Mouse (Mus musculus): ENCODE measurements at regions not wholly inside any gene's neighbourhood (a gene's known extent, or its start where the extent isn't known, plus 50 kb on each side); places are given as distances from the start of the nearest gene placed in this dataset.

- no peaks in the 10 kb centered on the region for H3K36me3 ChIP-seq (ENCODE audit: control insufficient read depth in 1 of 2, insufficient read depth in 2 of 2, low read length in 2 of 2)
- H3K4me1 ChIP-seq (ENCODE audit: control insufficient read depth in 1 of 2, insufficient read depth in 2 of 2, low read length in 2 of 2), result no peaks in the 10 kb centered on the region
- H3K79me2 ChIP-seq (ENCODE audit: control insufficient read depth, insufficient read depth, low read length, poor library complexity), result no peaks in the 10 kb centered on the region
- DNase-seq (ENCODE audit: low read depth, low spot score), result no peak
- no peaks in the 10 kb centered on the region; a peak in 1 of 4 replicates for H3K27me3 ChIP-seq (ENCODE audit: control insufficient read depth in 1 of 2, insufficient read depth in 2 of 2, low read length in 2 of 2)
- no peaks in the 10 kb centered on the region for H3K9me3 ChIP-seq (replicated peaks; ENCODE audit: insufficient read depth, low read length)
- H3K4me3 ChIP-seq (ENCODE audit: control insufficient read depth in 1 of 2, insufficient read depth in 1 of 2, low read depth in 2 of 2, low read length in 2 of 2), result no peak overlapping the region
- no peak overlapping the region for H3K27ac ChIP-seq (ENCODE audit: control insufficient read depth, low read depth, low read length)
- H3K9ac ChIP-seq (ENCODE audit: control insufficient read depth, low read depth, low read length, poor library complexity, severe bottlenecking), result no peak overlapping the region
- TF ChIP-seq HCFC1 (IDR thresholded peaks at IDR 0.05; ENCODE audit: low read depth, low read length), result no peak
- no peak for TF ChIP-seq SMC3 (IDR thresholded peaks at IDR 0.05; ENCODE audit: low read depth, low read length)
- TF ChIP-seq ZMIZ1 (IDR thresholded peaks at IDR 0.05; ENCODE audit: low read depth, low read length), result no peak
- no peak for TF ChIP-seq USF2 (IDR thresholded peaks at IDR 0.05; ENCODE audit: borderline replicate concordance in 1 of 2, insufficient read depth in 1 of 2, low read depth in 1 of 2, low read length in 2 of 2)
- TF ChIP-seq MXI1 (IDR thresholded peaks at IDR 0.05; ENCODE audit: low read depth, low read length), result no peak
- TF ChIP-seq ZC3H11A (IDR thresholded peaks at IDR 0.05; ENCODE audit: low read depth, low read length), result no peak
- TF ChIP-seq ZKSCAN1 (IDR thresholded peaks at IDR 0.05; ENCODE audit: low read depth, low read length), result no peak
- no peak for TF ChIP-seq NELFE (IDR thresholded peaks at IDR 0.05; ENCODE audit: low read depth, low read length)
- TF ChIP-seq MEF2A (IDR thresholded peaks at IDR 0.05; ENCODE audit: extremely low read depth, insufficient replicate concordance, low read depth, low read length, poor library complexity, severe bottlenecking), result no peak
These were observed 483.8 kb downstream of the Prss52 start for GRCm38 (mm10) chr14:64587699-64588434.

- Histone ChIP-seq H3K27ac (ENCODE audit: control insufficient read depth, low read depth, low read length) (no peak overlapping the region), H3K9me3 (replicated peaks; ENCODE audit: insufficient read depth, low read length) (no peaks in the 10 kb centered on the region), H3K4me1 (ENCODE audit: control insufficient read depth in 1 of 2, insufficient read depth in 2 of 2, low read length in 2 of 2) (no peaks in the 10 kb centered on the region), H3K79me2 (ENCODE audit: control insufficient read depth, insufficient read depth, low read length, poor library complexity) (no peaks in the 10 kb centered on the region), H3K36me3 (ENCODE audit: control insufficient read depth in 1 of 2, insufficient read depth in 2 of 2, low read length in 2 of 2) (no peaks in the 10 kb centered on the region), H3K9ac (ENCODE audit: control insufficient read depth, low read depth, low read length, poor library complexity, severe bottlenecking) (no peak overlapping the region), H3K27me3 (ENCODE audit: control insufficient read depth in 1 of 2, insufficient read depth in 2 of 2, low read length in 2 of 2) (no peaks in the 10 kb centered on the region; a peak in 1 of 4 replicates), H3K4me3 (ENCODE audit: control insufficient read depth in 1 of 2, insufficient read depth in 1 of 2, low read depth in 2 of 2, low read length in 2 of 2) (no peak overlapping the region)
- TF ChIP-seq TBP (IDR thresholded peaks at IDR 0.05; ENCODE audit: low read depth, low read length) (no peak), JUND (IDR thresholded peaks at IDR 0.05; ENCODE audit: low read depth, low read length) (no peak), POLR2AphosphoS5 (IDR thresholded peaks at IDR 0.05; ENCODE audit: borderline replicate concordance, low read depth, low read length) (no peak), ELF1 (IDR thresholded peaks at IDR 0.05; ENCODE audit: low read depth, low read length) (no peak), SMC3 (IDR thresholded peaks at IDR 0.05; ENCODE audit: low read depth, low read length) (no peak), MYB (IDR thresholded peaks at IDR 0.05; ENCODE audit: low read depth, low read length) (no peak), SIN3A (IDR thresholded peaks at IDR 0.05; ENCODE audit: low read length) (no peak), MXI1 (IDR thresholded peaks at IDR 0.05; ENCODE audit: low read depth, low read length) (no peak)
- DNase-seq (ENCODE audit: low read depth, low spot score), result no peak
These were observed 484.5 kb downstream of the Prss52 start for GRCm38 (mm10) chr14:64588561-64588960.
